Mouse (Mus musculus): ENCODE measurements around the gene Sapcd2. TPM values are rescaled to one million over a fixed set of nuclear protein-coding genes. Genes with fewer than 3 reads are reported as not detected.

Gene Sapcd2
- polyA plus RNA-seq (2014; fragmentation: Nextera tagmentation; extraction: Ambion mirVana): 6.9 and 7.8 TPM in 2 replicates

DNA sequence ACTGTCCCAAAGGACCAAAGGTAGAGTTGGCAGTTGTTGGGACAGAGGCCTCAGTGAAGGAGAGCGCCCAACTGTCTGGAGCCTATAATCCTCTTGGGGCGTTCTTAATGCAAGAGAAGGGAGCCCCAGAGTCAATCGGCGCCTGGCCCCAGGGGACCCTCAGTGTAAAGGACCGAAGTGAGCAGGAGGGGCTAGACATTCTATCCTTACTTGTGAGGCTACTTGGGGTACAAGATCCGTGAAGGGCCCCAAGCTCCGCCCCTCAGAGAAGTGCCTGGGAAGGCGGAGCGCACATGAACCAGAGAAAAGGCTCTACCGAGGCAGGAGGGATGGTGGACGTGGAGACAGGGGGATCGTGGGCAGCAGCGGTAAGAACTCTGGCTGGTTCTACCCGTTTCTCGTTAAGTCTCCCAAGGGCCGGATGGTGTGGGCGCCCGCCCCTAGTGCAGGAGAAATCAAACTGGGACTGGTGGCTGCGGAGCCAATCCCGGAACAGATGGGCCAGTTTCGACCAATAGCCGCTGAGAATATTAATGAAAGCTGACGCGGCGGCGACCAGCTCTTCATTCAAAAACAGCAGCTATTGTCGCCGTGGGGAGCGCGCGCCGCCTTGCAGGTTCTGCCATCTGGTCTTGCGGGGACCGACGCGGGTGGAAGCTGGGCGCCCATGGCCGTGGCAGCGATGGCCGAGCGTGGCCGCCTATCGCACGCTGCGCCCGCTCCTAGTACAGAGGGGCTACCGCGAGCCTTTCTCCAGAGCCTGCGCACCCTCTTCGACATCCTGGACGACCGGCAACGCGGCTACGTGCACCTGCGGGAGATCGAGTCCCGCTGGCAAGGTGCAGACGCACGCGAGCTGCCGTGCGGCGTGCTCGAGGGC lies at the start of gene Sapcd2:
Gene Sapcd2, plus strand, starts transcription at position 558 of the 880 bp plus-strand sequence.
- H3K27ac ChIP-seq (ENCODE audit: low read depth, low read length): peak within 1 kb of the TSS; percentile 39; the same call in 1 of the 2 replicates
- peak; percentile 93 for ATAC-seq (ENCODE audit: low read depth)
- peaks cover 8% of the 10 kb centered on the region; the same call in 1 of the 2 replicates for H3K4me1 ChIP-seq (ENCODE audit: control insufficient read depth, insufficient read depth, low read length)
- WGBS: under 1% methylated on average over 65 of the region's 65 CpGs
- H3K36me3 ChIP-seq (ENCODE audit: control insufficient read depth, insufficient read depth, low read length): no peaks in the 10 kb centered on the region
- 0 out of 2 replicates have a peak, but pooled peaks cover 3% of the 10 kb centered on the region for H3K27me3 ChIP-seq (ENCODE audit: control insufficient read depth, insufficient read depth, low read length)
- peak within 1 kb of the TSS; percentile 96 for H3K4me2 ChIP-seq (ENCODE audit: low read depth, low read length)
- H3K4me3 ChIP-seq (ENCODE audit: low read depth, low read length): peak within 1 kb of the TSS; percentile 56
- H3K9me3 ChIP-seq (ENCODE audit: control insufficient read depth, low read length): no peaks in the 10 kb centered on the region
- peak within 1 kb of the TSS; percentile 55 for H3K9ac ChIP-seq (replicated peaks; ENCODE audit: low read depth, low read length)

DNA sequence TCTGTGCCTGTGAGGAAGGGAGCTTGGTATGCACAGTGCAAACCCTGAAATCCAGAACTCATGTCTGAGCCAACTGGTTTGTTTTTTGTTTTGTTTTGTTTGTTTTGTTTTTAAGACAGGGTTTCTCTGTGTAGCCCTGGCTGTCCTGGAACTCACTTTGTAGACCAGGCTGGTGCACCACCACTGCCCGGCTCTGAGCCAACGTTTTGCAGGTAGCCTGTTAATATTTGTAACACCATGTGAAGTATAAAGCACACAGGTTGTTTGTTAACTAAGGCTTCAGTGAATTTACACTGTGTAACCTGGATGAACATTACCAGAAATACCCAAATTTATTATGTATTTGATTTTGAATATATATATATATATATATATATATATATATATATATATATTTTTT lies 46.1 kb upstream of the Sapcd2 start:
- Histone ChIP-seq H3K4me1 (ENCODE audit: control insufficient read depth, insufficient read depth, low read length) (no peaks in the 10 kb centered on the region; the same call in 1 of the 2 replicates), H3K27ac (ENCODE audit: low read depth, low read length) (no peak overlapping the region), H3K9me3 (ENCODE audit: control insufficient read depth, low read length) (no peaks in the 10 kb centered on the region), H3K4me3 (ENCODE audit: low read depth, low read length) (no peak overlapping the region), H3K27me3 (ENCODE audit: control insufficient read depth, insufficient read depth, low read length) (no peaks in the 10 kb centered on the region), H3K9ac (replicated peaks; ENCODE audit: low read depth, low read length) (no peak overlapping the region), H3K4me2 (ENCODE audit: low read depth, low read length) (no peak overlapping the region), H3K36me3 (ENCODE audit: control insufficient read depth, insufficient read depth, low read length) (no peaks in the 10 kb centered on the region)
- ATAC-seq (ENCODE audit: low read depth): no peak
- WGBS: 78% methylated on average over 2 of the region's 2 CpGs

DNA sequence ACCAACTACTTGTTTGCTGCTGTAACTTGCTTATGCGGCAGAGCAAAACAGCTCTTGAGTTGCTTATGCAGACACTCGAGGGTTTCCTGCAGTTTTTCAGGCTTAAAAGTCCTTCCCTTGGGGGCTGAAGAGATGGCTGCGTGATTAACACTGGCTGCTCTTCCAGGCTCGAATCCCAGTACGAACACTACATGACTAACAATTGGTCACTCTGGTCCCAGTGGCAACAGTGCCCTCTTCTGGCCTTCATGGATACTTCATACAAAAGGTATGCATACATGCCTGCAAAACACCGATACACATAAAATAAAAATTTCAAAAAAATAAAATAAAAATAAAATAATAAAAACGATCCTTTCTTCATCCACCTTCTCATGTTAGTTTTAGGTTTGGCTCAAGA lies 43.7 kb upstream of the Sapcd2 start:
- Histone ChIP-seq H3K4me2 (ENCODE audit: low read depth, low read length) (no peak overlapping the region), H3K27me3 (ENCODE audit: control insufficient read depth, insufficient read depth, low read length) (no peaks in the 10 kb centered on the region), H3K4me1 (ENCODE audit: control insufficient read depth, insufficient read depth, low read length) (peaks cover 11% of the 10 kb centered on the region), H3K9me3 (ENCODE audit: control insufficient read depth, low read length) (no peaks in the 10 kb centered on the region), H3K27ac (ENCODE audit: low read depth, low read length) (no peak overlapping the region), H3K4me3 (ENCODE audit: low read depth, low read length) (no peak overlapping the region), H3K36me3 (ENCODE audit: control insufficient read depth, insufficient read depth, low read length) (no peaks in the 10 kb centered on the region), H3K9ac (replicated peaks; ENCODE audit: low read depth, low read length) (no peak overlapping the region)
- 32% methylated on average over 7 of the region's 7 CpGs for WGBS
- ATAC-seq (ENCODE audit: low read depth): no peak

DNA sequence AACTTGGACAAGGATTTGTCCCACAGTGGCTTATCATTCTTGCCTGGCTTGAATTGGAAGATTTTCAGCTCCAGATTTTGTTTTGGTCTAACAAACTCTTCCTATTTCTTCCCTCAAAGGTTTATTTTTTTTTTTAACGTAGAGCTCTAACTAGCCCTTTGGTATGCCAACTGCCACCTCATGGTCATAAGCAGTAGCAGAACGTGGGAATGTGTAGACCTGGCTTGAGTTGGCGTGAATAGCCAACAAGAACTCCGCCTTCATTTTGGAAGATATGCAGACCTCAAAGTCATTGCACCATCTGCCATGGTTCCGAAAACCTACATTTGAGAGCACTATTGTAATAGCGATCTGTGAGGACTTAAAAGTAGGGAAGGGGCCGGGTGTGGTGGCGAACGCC lies 40.7 kb upstream of the Sapcd2 start:
- 61% methylated on average over 9 of the region's 9 CpGs for WGBS
- ATAC-seq (ENCODE audit: low read depth): no peak
- Histone ChIP-seq H3K27me3 (ENCODE audit: control insufficient read depth, insufficient read depth, low read length) (no peaks in the 10 kb centered on the region), H3K9ac (replicated peaks; ENCODE audit: low read depth, low read length) (peak overlapping the region; percentile 88; the same call in 1 of the 2 replicates), H3K27ac (ENCODE audit: low read depth, low read length) (no peak overlapping the region), H3K4me3 (ENCODE audit: low read depth, low read length) (peak overlapping the region; percentile 93), H3K4me1 (ENCODE audit: control insufficient read depth, insufficient read depth, low read length) (peaks cover 14% of the 10 kb centered on the region), H3K36me3 (ENCODE audit: control insufficient read depth, insufficient read depth, low read length) (peaks cover 13% of the 10 kb centered on the region), H3K9me3 (ENCODE audit: control insufficient read depth, low read length) (no peaks in the 10 kb centered on the region), H3K4me2 (ENCODE audit: low read depth, low read length) (peak overlapping the region; percentile 81)

DNA sequence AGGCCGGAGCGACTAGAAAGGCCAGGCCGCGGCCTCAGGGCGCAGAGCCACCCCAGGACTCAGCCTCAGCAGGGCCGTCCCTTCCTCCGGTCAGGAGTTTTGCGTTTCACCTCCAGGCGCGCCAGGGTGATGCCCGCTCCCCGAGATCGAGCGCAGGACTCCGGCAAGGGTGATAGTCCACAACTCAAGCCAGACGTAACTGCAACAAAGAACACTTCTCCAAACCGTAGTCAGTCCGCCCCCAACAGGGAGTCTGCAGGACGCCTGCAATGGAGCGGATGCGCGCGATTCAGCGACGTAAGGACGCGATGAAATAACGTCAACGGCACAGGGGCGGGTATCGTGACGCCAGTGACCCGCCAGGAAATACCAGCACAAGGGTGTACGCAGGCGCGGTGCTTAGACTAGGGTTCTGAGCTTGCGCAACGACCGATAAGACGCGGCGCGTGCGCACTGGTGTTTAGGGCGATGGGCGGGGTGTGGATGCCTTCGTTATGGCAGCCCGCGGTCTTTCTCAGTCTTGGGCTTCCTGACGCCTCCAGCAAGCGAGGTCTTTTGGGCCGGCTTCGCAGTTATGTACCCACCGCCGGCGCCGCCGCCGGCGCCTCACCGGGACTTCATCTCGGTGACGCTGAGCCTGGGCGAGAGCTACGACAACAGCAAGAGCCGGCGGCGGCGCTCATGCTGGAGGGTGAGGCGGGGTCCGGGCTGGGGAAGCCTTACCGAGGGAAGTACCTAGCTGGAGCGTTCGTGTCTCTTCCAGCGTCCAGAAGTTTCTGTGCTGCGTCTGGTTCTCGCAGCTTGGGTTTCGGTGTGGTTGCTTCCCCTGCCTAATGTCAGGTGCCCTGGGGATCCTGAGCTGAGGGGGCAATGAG lies 39.6 kb upstream of the Sapcd2 start, which contains the start of gene Man1b1:
Gene Man1b1, plus strand, starts transcription at position 53 of the 875 bp plus-strand sequence.
- H3K27me3 ChIP-seq (ENCODE audit: control insufficient read depth, insufficient read depth, low read length): no peaks in the 10 kb centered on the region
- WGBS: under 1% methylated on average over 78 of the region's 78 CpGs
- peaks cover 20% of the 10 kb centered on the region for H3K36me3 ChIP-seq (ENCODE audit: control insufficient read depth, insufficient read depth, low read length)
- H3K9me3 ChIP-seq (ENCODE audit: control insufficient read depth, low read length): no peaks in the 10 kb centered on the region
- ATAC-seq (ENCODE audit: low read depth): peak; percentile 97
- H3K27ac ChIP-seq (ENCODE audit: low read depth, low read length): peak within 1 kb of the TSS; percentile 93
- H3K4me1 ChIP-seq (ENCODE audit: control insufficient read depth, insufficient read depth, low read length): peaks cover 14% of the 10 kb centered on the region
- H3K4me3 ChIP-seq (ENCODE audit: low read depth, low read length): peak within 1 kb of the TSS; percentile 93
- H3K9ac ChIP-seq (replicated peaks; ENCODE audit: low read depth, low read length): peak within 1 kb of the TSS; percentile 88
- H3K4me2 ChIP-seq (ENCODE audit: low read depth, low read length): peak within 1 kb of the TSS; percentile 97

GRCm38 (mm10) chr2:25333569-25333968 lies 38.6 kb upstream of the Sapcd2 start:
- Histone ChIP-seq H3K9me3 (ENCODE audit: control insufficient read depth, low read length) (no peaks in the 10 kb centered on the region), H3K4me1 (ENCODE audit: control insufficient read depth, insufficient read depth, low read length) (peaks cover 14% of the 10 kb centered on the region), H3K4me3 (ENCODE audit: low read depth, low read length) (peak overlapping the region; percentile 93), H3K27ac (ENCODE audit: low read depth, low read length) (no peak overlapping the region), H3K36me3 (ENCODE audit: control insufficient read depth, insufficient read depth, low read length) (peaks cover 31% of the 10 kb centered on the region), H3K4me2 (ENCODE audit: low read depth, low read length) (peak overlapping the region; percentile 97), H3K9ac (replicated peaks; ENCODE audit: low read depth, low read length) (peak overlapping the region; percentile 78), H3K27me3 (ENCODE audit: control insufficient read depth, insufficient read depth, low read length) (no peaks in the 10 kb centered on the region)
- ATAC-seq (ENCODE audit: low read depth): no peak
- 88% methylated on average over 2 of the region's 2 CpGs for WGBS

- Histone ChIP-seq H3K27me3 (ENCODE audit: control insufficient read depth, insufficient read depth, low read length) (no peaks in the 10 kb centered on the region), H3K9ac (replicated peaks; ENCODE audit: low read depth, low read length) (no peak overlapping the region), H3K4me1 (ENCODE audit: control insufficient read depth, insufficient read depth, low read length) (peaks cover 5% of the 10 kb centered on the region; the same call in 1 of the 2 replicates), H3K36me3 (ENCODE audit: control insufficient read depth, insufficient read depth, low read length) (peaks cover 52% of the 10 kb centered on the region), H3K9me3 (ENCODE audit: control insufficient read depth, low read length) (no peaks in the 10 kb centered on the region), H3K4me3 (ENCODE audit: low read depth, low read length) (no peak overlapping the region), H3K4me2 (ENCODE audit: low read depth, low read length) (no peak overlapping the region), H3K27ac (ENCODE audit: low read depth, low read length) (no peak overlapping the region)
- 95% methylated on average over 6 of the region's 6 CpGs for WGBS
- no peak for ATAC-seq (ENCODE audit: low read depth)
Observed at GRCm38 (mm10) chr2:25338303-25338702, 33.8 kb upstream of the Sapcd2 start.

DNA sequence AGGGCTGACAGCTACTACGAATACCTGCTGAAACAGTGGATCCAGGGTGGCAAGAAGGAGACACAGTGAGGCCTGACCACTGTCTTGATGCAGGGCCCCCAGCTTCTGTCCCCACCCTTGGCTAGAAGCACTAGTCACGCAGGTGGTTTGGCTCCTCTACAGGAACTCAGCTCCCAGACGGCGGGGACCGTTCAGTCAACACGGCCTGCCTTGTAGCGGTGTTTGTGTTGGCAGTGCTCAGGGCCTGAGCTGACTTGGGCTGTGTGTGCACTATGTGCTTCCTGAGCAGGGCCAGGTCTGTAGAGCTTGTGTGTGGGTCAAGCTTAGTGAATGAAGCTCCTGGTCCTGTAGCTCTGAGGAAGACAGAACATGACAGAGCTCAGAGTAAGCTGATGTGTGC lies 24.0 kb upstream of the Sapcd2 start:
- Histone ChIP-seq H3K27ac (ENCODE audit: low read depth, low read length) (no peak overlapping the region), H3K4me3 (ENCODE audit: low read depth, low read length) (no peak overlapping the region), H3K4me1 (ENCODE audit: control insufficient read depth, insufficient read depth, low read length) (no peaks in the 10 kb centered on the region), H3K9ac (replicated peaks; ENCODE audit: low read depth, low read length) (no peak overlapping the region), H3K36me3 (ENCODE audit: control insufficient read depth, insufficient read depth, low read length) (peaks cover 83% of the 10 kb centered on the region), H3K4me2 (ENCODE audit: low read depth, low read length) (no peak overlapping the region), H3K9me3 (ENCODE audit: control insufficient read depth, low read length) (no peaks in the 10 kb centered on the region), H3K27me3 (ENCODE audit: control insufficient read depth, insufficient read depth, low read length) (no peaks in the 10 kb centered on the region)
- no peak for ATAC-seq (ENCODE audit: low read depth)
- 95% methylated on average over 7 of the region's 7 CpGs for WGBS
